Mouse (Mus musculus) small intestine, adult 2 months (tissue): ENCODE measurements around the gene Ints11.

Source experiments
- CTCF ChIP-seq: fragments of 200-500 bp; IDR thresholded peaks from 2 replicates; pipeline ENCODE4 v1.5.1; 2012; ENCODE audit warnings: low read depth, mild to moderate bottlenecking, control low read depth, inconsistent platforms, low read length, moderate library complexity, mixed read lengths; ENCODE audit not compliant: insufficient replicate concordance, insufficient read length; ENCODE audit errors: extremely low read depth
- POLR2A ChIP-seq: fragments of 200-500 bp; IDR thresholded peaks from 2 replicates; pipeline ENCODE4 v1.6.1; 2012; ENCODE audit warnings: low read depth, mild to moderate bottlenecking, control low read depth, inconsistent platforms, low read length, moderate library complexity

- TF ChIP-seq CTCF (no peak), POLR2A (no peak)
Measured at GRCm38 (mm10) chr4:155868614-155869298, 590 bp upstream of the Ints11 start.
